Mouse (Mus musculus) heart, adult 18-20 months (tissue): ENCODE measurements at regions not wholly inside any gene's neighbourhood (a gene's known extent, or its start where the extent isn't known, plus 50 kb on each side); places are given as distances from the start of the nearest gene placed in this dataset.

Experiments used
- DNase-seq, 2 experiments: peaks; one replicate each; pipeline ENCODE4 v3.0.0; 2021 to 2022; ENCODE audit warnings: mixed read lengths in 1 of 2

DNA sequence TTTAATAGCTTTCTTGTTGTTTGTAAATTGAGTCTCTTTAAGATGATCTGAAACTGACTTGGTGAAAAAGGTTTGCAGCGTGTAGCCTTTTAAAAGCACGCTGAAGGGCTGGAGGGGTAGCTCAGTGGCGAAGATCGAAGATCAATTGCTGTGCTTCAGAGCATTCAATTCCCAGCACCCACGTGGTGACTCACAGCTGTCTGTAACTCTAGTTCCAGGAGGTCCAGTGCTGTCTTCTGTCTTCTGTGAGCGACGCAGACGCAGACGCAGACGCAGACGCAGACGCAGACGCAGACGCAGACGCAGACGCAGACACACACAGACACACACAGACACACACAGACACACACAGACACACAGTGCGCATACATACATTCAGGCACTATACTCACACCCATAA is 99.1 kb upstream of the Map4k3 start:
- no peak for DNase-seq

DNA sequence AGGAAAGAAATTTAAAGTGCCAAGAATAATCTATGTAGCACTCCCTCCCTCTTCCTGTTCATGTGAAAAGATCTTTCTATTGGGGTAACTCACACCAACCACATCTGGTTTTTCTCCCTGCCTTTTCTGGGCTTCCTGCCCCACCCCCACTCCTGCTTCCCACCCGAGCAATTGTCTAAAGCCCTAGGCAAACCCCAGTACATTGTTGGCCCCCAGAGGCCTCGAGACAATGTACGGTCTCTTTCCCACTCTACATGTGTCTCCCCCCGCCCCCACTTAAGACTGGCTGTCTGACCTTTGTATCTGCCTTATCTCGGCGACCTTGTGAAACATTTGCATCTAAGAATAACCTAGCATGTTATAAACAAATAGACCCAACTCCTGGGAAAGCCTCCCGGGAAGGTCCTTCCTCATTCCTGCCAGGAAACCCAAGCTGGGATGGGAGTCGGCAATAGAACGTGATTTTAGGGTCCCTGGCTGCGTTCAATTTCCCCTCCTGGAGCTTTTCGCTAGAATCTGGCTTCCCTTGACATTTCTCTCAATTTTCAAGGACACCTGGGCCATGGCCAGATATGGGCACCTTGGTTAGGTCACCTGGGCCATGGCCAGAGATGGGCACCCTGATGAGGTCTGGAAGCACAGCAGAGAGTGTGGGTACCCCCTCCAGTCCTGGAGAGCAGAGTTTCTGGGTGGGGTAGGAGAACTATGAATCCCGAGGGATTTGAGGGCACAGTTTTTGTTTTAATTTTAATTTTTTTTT is 97.9 kb upstream of the Map4k3 start:
- peak; percentile 66 to 68 for DNase-seq

DNA sequence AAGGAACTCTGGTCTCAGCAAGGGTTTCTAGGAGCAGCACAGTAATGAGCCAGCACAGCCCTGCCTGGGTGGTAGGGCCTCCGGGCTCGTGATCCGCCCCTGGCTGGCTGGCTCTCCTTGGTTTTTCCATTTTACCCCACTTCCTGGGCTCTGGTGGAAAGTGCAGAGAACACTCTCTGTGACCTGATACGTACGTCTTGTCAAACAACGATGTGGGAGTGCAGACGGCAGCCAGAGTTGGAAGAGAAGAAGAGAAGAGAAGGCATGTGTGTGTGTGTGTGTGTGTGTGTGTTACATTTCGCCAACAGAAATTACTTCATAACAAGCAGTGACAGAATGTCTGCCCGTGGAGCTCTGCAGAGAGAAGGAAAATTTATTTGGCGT is 97.2 kb upstream of the Map4k3 start:
- peak; percentile 19 to 54 for DNase-seq

DNA sequence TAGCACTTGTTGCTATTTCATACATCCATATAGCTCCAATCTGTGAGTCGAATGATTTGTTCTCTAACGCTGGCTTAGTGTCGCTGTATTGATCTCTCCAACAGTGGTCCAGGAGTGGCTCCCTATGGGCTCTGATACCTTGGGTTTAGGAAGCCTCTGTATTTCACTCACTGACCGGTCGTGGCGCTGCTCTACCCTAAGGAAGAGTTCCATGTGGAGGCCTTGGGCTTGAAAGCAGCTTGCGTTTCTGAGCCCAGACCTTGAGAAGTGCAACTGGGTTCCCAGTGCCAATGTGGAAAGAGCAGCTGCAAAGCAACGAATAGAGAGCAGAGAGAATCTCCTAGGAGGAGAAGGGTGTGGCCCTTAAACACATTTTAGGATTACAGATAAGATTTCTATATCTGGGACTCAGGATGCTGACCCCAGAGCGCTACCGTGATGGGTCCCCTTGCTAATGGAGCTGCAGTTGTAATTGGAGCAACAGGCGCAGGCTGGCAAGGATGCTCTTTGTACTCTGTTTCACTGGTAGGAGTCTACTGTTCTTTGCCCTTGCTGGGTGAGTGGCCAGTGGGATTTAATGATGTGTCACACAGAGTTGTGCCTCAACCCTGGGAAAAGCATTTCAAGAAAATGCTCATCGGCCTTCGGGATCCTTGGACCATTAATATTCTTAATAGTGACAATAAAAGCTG is 96.7 kb upstream of the Map4k3 start:
- DNase-seq = no peak

DNA sequence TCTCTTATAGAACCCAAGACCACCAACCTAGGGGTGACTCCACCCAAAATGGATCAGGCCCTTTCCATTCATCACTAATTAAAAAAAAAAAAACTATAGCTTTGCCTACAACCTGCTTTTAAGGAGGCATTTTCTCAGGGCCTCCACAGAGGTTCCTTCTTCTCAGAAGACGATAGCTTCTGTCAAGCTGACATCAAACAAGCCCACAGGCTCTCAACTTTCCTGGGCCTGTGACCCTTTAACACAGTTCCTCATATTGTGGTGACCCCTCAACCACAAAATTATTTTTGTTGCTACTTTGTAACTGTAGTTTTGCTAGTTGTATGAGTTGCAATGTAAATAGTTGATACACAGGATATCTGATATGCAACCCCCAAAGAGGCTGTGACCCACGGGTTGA is 96.0 kb upstream of the Map4k3 start:
- no peak for DNase-seq

DNA sequence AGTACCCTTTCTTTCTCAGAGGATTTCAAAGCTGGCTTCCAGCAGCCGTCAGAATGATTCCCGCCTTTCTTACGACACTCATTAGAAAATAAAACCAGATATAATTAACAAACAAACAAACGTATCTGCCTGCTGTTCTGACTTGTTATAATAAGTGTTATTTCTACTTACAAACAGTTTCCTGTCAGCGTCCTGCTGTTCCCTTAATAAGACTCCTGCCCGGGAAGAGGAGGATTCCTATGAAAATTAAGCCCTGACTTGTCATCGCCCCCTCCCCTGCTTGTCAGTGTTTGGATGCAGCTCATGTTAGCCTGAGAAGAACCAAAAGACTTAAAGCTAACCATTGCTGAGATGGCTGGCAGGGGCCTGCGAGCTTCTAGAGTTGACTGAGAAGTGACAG is 92.6 kb upstream of the Map4k3 start:
- DNase-seq = no peak

DNA sequence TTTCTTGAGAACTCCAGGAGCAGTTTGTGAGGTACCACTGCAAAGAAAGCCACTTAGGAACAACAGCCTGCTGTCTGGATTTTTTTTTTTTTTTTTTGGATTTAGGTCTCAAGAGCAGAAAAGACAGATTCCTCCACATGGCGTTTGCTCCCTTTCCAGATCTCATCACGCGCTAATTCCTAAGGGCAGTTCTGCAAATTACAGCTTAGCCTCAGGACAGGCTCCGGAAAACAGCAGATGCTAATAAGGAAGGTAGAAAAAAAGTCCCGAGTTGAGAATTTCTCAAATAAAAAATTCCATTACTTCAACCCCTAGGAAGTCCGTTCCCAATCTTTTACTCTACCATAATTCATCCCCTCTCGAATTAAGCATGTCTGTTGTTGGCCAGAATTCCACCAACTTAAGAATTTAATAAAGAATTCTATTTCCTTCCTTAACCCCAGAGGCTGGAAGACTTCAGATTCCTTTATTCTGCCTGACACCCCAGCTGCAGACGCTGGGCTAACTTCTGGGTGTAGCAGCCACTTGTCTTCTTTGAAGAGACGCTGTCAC is 90.3 kb upstream of the Map4k3 start:
- DNase-seq = no peak

DNA sequence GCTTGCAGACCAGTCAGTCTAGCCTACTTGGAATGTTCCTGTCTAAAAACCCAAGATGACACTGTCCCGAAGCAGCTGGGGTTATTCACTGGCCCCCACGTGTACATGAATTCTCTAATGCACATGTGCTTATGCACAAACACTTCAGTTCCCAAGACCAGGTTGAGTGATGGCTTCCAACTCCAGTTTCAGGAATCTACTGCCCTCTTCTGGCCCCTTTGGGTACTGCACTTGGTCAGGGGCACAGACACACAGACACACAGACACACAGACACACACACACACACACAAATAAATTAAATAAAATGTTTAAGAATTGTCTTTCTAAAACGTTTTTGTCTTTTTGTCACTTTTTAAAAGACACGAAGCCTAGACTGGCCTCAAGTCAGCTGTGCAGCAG is 87.5 kb upstream of the Map4k3 start:
- no peak for DNase-seq

DNA sequence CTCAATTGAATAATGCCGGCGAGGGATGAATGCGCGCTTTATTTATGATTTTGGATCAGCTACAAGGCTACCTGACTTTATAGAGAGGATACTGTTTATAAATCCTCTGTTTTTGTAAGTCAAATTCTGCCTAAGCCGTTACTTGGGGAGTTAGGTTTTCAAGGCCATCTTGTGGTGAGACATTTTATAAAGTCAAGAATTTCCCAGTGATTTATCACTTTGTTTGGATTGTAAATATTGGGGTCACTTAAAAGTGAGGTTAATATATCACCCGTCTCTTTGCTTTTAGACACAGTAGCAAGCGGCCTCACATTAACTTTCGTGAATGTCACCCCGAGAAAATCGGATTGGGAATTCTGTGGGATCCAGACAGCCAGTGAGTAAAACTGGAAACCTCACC is 84.9 kb upstream of the Map4k3 start:
- DNase-seq = no peak

DNA sequence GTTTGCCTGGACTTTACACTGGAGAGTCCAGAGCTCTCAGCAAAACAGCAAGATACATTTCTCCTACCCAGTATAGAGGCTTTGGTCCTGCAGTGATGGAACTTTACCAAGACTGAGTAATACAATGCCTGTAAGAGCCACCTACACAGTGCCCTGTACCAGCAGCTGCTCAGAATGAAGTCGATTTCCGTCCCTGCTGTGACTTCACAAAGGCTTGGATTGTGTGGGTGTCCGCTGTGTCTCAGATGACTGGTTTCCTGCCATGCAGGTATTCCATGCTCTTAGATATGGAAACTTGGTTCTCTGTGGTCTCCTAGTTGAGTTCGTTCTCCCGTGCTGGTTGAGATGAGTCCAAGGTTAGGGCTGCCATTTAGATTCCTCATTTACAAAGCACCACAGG is 81.0 kb upstream of the Map4k3 start:
- no peak for DNase-seq

DNA sequence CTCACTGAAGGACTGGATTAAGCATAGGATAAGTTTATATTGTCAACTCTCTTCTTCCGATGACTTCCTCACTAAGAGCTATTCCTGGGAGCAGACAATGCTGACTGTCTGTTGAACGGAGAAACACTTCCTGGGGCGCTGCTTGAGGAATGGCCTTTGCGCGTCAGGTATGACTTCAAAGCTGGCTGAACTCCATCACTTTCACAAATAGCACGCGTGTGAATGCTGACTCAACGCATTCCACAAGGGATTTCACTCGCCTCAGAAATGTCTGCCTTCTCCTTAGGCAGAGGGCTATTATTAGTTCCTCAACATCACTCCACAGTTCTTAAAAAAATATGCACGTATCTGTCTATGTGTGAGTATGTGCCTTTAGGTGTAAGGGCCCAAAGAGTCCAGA is 79.8 kb upstream of the Map4k3 start:
- no peak for DNase-seq

DNA sequence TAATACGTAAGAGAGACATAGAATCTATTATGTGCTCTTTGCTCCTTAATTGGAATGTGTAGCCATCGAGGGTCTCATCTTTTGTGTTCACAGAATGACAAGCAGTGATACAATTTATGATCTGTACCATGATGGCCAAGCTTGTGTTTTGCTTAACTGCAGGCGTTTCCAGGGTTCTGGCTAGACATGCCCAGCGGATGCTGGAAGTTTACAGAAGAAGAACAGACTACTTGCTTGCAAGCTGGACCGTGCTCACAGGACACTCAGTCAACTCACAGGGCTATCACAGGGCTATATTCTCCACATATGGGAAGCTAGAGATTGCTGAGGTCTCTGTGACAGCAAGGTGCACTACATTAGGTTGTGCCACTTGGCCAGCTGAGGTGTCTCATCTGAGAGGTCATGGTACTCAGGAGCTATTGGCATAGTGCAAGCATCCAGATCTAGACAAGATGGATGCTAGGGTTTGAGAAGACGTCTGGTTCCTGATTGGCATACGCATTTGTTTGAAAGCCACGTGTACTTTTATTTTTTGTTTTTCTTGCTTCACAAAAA is 75.2 kb upstream of the Map4k3 start:
- no peak for DNase-seq

DNA sequence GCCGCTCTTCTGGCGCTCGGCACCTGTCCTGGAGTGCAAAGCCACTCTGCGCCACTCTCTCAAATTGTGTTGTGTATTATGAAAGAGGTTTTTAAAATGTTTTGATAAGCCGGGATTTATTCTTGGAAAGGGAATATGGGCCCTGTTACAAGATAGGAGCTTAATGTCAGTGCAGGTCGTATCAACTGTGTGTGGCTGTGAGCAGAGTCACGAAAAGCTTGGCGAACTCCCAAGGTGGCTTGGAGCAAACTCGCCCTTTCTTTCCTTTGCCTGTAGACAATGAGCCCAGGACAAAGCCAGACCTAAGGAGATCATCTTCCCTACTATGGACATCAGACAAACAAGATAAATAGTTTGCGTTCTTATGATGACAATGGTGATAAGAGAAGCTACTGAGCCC is 74.3 kb upstream of the Map4k3 start:
- DNase-seq = peak; percentile 77

DNA sequence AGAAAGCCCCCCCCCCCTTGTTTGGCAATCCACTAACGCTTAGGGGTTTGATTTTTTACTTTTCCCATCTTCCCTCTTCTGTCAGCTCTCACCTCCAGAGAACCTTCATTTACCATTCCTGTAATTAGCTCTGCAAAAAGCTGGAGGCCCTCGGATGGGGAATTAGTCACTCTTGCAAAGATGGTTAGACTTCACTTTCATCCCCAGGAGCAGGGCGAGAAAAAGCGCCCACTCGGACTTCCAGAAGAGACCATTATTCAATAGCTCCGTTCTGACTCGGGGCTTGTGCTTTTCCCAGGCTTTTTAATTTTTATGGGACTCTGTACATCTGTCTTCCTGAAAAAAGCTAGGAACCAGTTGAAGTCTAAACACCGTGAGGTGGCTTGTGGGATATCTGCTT is 73.7 kb upstream of the Map4k3 start:
- DNase-seq = peak in 1 of 2 experiments; percentile 40

DNA sequence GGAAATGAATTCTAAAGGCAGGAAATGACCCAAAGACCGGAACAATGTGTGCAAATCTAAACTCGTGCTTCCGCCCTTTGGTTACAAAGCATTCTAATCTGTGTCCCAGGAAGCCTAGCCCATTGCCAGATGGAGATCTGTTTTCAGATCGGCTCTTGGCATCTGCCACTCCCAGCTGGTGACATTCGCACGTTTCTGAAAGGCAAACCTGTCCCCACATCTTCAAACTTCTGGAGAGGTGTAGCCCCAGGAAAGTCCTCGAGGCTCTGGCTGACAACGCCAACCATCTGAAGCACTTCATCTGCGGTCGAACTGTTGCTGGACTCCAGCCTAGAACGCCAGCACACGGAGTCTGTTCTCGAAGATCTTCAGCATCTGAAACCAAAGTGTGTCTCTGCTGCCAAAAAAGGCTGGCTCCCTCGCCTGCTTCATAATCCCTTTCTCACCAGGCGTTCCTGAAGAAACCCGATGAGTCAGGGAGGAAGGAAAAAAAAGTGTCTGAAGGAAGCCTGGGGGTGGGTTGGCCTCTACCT is 73.2 kb upstream of the Map4k3 start:
- DNase-seq = peak; percentile 82 to 90

DNA sequence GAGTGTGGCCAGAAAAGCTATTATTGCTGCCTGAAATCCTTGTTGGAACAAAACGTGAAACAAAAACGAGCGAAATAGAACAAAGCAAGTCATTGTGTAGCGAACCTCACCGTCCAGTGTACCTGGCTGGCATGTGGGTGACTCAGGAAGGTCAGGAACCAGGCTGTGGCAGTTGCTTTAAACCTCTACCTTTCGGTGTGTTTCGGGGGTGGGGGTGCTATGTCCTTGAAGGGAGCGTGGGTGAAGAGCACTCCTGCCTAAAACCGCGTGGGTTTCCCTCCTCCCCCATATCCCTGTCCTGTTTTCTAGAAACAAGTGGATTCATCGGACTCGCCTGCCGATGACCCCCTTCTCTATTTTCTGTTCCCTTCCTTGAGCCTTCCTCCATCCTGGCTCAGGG is 72.6 kb upstream of the Map4k3 start:
- DNase-seq = peak in 1 of 2 experiments; percentile 39

DNA sequence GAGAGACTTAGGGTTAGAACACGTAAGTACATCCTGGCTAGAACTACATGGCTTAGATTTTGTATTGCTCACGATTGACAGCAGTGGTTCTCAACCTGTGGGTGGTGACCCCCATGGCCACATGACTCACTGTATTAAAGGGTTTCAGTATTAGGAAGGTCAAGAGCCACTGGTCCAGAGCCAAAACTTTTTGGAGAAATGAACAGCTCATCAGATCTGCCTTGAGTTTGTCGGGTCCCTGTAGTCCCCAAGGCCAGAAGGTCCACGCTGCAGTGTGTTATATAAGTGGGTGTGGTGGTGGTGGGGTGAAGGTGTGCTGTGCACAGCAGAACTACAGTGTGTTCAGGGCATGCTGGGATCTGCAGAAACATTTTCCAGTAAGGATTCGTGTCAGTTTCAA is 72.2 kb upstream of the Map4k3 start:
- no peak for DNase-seq

DNA sequence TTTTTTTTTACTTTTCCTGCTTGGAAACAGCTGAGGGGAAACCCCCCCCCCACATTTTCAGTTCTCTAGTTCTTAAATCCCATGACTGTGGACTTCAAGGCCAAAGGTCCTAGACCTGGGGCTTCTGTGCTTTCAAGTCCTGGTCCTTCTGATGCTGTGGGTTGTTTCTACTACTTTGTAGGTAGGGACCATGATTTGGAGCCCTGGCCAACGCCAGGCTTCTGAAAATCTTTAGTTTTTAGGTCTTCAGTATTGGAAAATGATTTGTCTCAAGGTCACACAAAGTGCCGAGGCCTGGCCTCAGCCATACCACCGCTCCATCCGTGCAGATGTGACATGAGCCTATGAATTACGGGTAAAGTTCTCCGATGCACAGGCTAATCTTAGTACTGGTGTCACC is 70.8 kb upstream of the Map4k3 start:
- no peak for DNase-seq

DNA sequence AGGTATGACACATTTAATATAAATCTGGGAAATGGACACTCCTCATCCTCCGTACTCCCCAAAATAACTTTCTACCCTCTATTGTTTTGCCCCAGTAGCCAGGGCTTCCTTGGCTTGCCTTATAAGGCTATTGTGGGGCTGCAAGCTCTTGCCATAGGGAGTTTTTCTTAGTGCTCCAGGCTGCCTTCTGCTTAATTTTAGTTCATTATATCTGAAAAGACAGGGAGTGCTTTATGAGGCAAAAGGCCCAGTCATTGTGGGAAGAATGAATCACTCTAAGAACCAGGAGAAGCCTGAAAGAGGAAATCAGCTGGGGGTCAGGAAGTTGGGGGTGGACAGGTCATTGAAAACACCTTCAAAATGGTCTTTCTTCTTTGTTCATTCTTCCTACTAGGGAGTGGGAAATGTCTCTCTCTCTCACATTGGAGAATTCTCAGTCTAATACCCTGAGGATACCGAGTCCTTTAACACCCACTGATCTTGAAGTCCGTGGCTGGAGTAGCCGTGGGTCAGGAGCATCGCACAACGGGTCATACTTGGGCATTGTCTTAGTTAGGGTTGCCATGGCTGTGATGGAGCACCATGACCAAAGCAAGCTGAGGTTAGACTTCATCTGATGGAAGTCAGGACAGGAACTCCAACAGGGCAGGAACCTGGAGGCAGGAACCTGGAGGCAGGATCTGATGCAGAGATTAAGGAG is 70.1 kb upstream of the Map4k3 start:
- no peak for DNase-seq

DNA sequence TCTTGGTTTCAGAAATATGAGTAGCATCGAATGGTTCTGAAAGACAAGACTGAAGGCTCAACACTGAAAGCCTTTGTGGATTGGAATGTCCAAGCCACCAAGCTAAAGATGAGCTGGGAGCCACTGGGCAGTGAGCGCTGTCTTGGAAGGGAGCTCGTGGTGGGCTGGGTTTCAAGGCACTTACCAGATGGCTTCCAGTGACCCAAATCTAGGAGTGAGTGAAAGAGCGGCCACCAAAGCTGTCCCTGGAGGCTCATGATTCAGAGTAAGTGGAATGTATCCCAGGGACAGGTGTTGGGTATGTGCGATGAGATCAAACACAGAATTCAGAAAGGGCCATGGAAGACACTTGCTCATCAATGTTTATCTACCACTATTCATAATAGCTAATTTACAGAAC is 68.5 kb upstream of the Map4k3 start:
- no peak for DNase-seq

DNA sequence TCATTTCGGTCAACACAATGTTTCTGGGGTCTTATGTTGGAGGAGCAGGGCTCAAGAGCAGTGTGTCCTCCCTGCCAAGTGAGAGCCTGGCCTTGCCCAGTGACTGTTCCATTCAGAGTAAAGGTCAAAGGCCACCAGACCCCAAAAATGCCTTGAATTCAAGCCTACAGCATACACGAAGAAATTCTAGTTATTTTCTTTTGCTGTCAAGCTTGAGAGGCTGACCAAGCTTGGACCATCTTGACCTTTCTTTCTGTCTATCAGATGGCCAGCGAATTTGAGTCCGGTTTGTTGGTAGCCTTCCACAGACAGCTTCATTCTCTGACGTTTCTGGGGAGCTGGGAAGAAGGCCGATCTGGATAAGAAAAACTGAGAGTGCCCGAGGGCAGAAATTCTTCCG is 68.1 kb upstream of the Map4k3 start:
- DNase-seq = no peak

DNA sequence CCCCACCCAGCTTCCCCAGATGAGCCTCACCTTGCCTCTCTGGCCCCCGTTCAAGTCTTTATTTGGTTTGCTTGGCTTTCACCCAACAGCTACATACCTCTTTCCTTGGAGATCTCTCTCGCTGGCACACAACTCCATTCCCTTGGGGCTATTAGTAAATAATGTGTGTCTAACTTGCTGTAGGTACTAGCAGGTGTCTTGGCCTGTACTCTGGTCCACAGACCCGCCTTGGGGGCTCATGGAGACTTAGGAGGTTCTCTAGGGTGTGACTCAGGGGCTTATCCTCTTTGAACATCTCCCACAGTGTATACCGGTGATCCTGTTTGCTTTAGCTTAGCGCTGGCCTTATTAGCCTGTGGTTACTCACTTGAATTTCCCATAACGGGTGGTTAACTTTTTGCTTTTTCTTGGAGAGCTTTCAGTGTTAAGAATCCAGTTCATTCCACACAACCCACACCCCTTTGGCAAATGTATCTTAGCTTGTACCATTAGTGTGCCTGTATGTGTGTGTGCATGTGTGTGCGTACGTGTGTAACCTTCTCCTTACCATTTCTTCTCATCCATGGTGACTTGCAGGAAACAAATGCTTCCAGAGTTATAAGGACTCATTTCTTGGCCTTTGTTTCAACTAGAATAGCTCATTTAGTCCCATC is 67.3 kb upstream of the Map4k3 start:
- DNase-seq = no peak
